Mouse (Mus musculus): Measurements from ENCODE around the gene Pes1. TPM values are rescaled to one million over a fixed set of nuclear protein-coding genes. Genes with fewer than 3 reads are reported as not detected.

Pes1 gene
- total and polyA plus RNA-seq, 2 experiments from 2014 or later, result 37.7 to 49.0 TPM

- H3K27me3 ChIP-seq (ENCODE audit: insufficient read depth, low read length), result 0 out of 2 replicates have a peak, but pooled peaks cover 3% of the 10 kb centered on the region
- TF ChIP-seq CTCF (IDR thresholded peaks at IDR 0.05), result no peak
- no peaks in the 10 kb centered on the region for H3K4me1 ChIP-seq (ENCODE audit: insufficient read depth, low read length)
- H3K36me3 ChIP-seq (ENCODE audit: insufficient read depth, low read length), result peaks cover 16% of the 10 kb centered on the region
- peak within 1 kb of the TSS; percentile 47; the same call in 1 of the 2 replicates for H3K27ac ChIP-seq (ENCODE audit: low read depth, low read length)
- peak; percentile 67 for ATAC-seq (ENCODE audit: low FRiP score)
- H3K9ac ChIP-seq (replicated peaks; ENCODE audit: low read length, poor library complexity, severe bottlenecking), result peak within 1 kb of the TSS; percentile 61
- under 1% methylated on average over 29 of the region's 37 CpGs for WGBS
- peak within 1 kb of the TSS; percentile 43 for H3K4me3 ChIP-seq (ENCODE audit: low read depth, low read length)
- peak within 1 kb of the TSS; percentile 80 for H3K4me2 ChIP-seq (ENCODE audit: low read depth, low read length, poor library complexity, severe bottlenecking)
- DNase-seq (ENCODE audit: low spot score), result peak; percentile 58
- no peaks in the 10 kb centered on the region for H3K9me3 ChIP-seq (ENCODE audit: low read length)
These were observed 19.6 kb downstream of the Pes1 start, which contains the start of gene Gal3st1 for GRCm38 (mm10) chr11:3983291-3983862. Gal3st1 (plus strand) TSS chr11:3983636.

DNA sequence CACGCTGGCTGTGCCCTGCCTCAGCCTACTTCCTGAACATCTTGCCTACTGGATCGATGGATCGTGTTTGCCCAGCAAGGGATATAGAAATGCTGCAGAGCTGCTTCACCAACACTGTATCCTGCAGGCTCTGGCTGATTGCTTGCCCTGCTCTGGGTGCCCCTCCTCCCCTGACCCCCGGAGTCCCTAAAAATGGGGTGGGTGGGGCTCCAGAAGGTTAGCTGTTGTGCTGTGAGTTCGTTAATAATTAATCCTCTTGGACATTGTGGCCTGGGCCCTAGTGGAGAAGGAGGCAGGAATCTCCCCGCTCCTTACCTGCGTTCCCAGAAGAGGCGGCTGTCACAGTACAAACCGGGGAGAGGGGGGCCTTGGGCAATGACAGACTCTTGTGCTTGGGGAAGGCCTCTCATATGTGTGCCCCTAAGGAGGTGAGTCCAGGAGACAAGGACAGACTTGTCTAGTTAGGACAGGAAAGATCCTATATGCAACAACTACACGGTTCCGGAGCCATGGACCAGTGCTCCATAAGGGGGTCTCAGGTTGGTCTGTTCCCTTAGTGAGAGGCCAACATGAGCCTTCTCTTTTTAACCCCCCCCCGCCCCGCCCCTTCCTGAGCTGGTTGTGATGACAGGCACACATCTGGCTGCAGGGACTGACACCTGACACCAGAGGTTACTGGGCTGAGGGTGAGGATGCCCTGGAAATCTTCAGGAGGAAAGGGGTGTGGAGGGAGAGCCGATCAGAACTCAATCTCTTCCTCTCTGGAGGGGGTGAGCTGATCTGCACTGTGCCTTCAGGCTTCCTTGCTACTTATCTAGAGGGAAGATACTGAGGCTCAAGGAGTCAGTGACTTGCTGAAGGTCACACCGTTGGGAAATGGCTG is 20.3 kb downstream of the Pes1 start:
- Histone ChIP-seq H3K27me3 (ENCODE audit: insufficient read depth, low read length) (0 out of 2 replicates have a peak, but pooled peaks cover 3% of the 10 kb centered on the region), H3K4me1 (ENCODE audit: insufficient read depth, low read length) (no peaks in the 10 kb centered on the region), H3K9me3 (ENCODE audit: low read length) (no peaks in the 10 kb centered on the region), H3K27ac (ENCODE audit: low read depth, low read length) (peak overlapping the region; percentile 26; the same call in 1 of the 2 replicates), H3K4me2 (ENCODE audit: low read depth, low read length, poor library complexity, severe bottlenecking) (peak overlapping the region; percentile 80), H3K36me3 (ENCODE audit: insufficient read depth, low read length) (peaks cover 12% of the 10 kb centered on the region), H3K4me3 (ENCODE audit: low read depth, low read length) (peak overlapping the region; percentile 43), H3K9ac (replicated peaks; ENCODE audit: low read length, poor library complexity, severe bottlenecking) (peak overlapping the region; percentile 61)
- TF ChIP-seq CTCF (IDR thresholded peaks at IDR 0.05), result no peak
- ATAC-seq (ENCODE audit: low FRiP score) (peak; percentile 38), DNase-seq (ENCODE audit: low spot score) (no peak)
- WGBS, result 12% methylated on average over 15 of the region's 15 CpGs

- H3K9ac ChIP-seq (replicated peaks; ENCODE audit: low read length, poor library complexity, severe bottlenecking), result no peak overlapping the region
- no peak for TF ChIP-seq CTCF (IDR thresholded peaks at IDR 0.05)
- no peaks in the 10 kb centered on the region for H3K36me3 ChIP-seq (ENCODE audit: insufficient read depth, low read length)
- no peak for ATAC-seq (ENCODE audit: low FRiP score)
- no peak for DNase-seq (ENCODE audit: low spot score)
- no peak overlapping the region for H3K4me2 ChIP-seq (ENCODE audit: low read depth, low read length, poor library complexity, severe bottlenecking)
- WGBS, result 40% methylated on average over 3 of the region's 3 CpGs
- no peak overlapping the region for H3K4me3 ChIP-seq (ENCODE audit: low read depth, low read length)
- 0 out of 2 replicates have a peak, but pooled peaks cover 3% of the 10 kb centered on the region for H3K27me3 ChIP-seq (ENCODE audit: insufficient read depth, low read length)
- H3K9me3 ChIP-seq (ENCODE audit: low read length), result no peaks in the 10 kb centered on the region
- no peaks in the 10 kb centered on the region for H3K4me1 ChIP-seq (ENCODE audit: insufficient read depth, low read length)
- no peak overlapping the region for H3K27ac ChIP-seq (ENCODE audit: low read depth, low read length)
These were observed 26.0 kb downstream of the Pes1 start for GRCm38 (mm10) chr11:3989748-3990147.

DNA sequence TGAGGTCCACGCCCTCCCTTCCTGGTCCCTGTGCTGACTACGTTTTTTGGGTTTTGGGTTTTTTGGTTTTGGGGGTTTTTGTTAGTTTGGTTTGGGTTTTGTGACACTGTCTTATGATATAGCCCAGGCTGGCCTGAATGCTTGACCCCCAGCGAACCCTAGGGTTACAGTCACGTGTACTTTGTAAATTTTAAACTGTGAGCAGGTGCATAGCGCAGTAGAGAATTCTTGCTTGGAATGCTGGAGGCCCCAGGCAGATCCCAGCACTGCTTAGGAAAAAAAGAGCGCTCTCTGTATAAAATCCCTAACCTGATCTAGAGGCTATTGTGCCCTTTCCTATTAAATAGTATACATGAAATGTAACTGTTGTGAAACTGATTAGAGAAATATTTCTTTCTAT is 29.4 kb downstream of the Pes1 start:
- H3K4me1 ChIP-seq (ENCODE audit: insufficient read depth, low read length), result no peaks in the 10 kb centered on the region
- no peaks in the 10 kb centered on the region for H3K36me3 ChIP-seq (ENCODE audit: insufficient read depth, low read length)
- H3K9ac ChIP-seq (replicated peaks; ENCODE audit: low read length, poor library complexity, severe bottlenecking), result no peak overlapping the region
- H3K27me3 ChIP-seq (ENCODE audit: insufficient read depth, low read length), result peaks cover 14% of the 10 kb centered on the region; the same call in 1 of the 2 replicates
- H3K4me3 ChIP-seq (ENCODE audit: low read depth, low read length), result no peak overlapping the region
- no peaks in the 10 kb centered on the region for H3K9me3 ChIP-seq (ENCODE audit: low read length)
- no peak for TF ChIP-seq CTCF (IDR thresholded peaks at IDR 0.05)
- 81% methylated on average over 6 of the region's 6 CpGs for WGBS
- no peak overlapping the region for H3K27ac ChIP-seq (ENCODE audit: low read depth, low read length)
- ATAC-seq (ENCODE audit: low FRiP score) (no peak), DNase-seq (ENCODE audit: low spot score) (no peak)
- H3K4me2 ChIP-seq (ENCODE audit: low read depth, low read length, poor library complexity, severe bottlenecking), result no peak overlapping the region

GRCm38 (mm10) chr11:3993914-3994313 is 30.1 kb downstream of the Pes1 start:
- Histone ChIP-seq H3K36me3 (ENCODE audit: insufficient read depth, low read length) (no peaks in the 10 kb centered on the region), H3K4me2 (ENCODE audit: low read depth, low read length, poor library complexity, severe bottlenecking) (no peak overlapping the region), H3K4me1 (ENCODE audit: insufficient read depth, low read length) (no peaks in the 10 kb centered on the region), H3K27ac (ENCODE audit: low read depth, low read length) (no peak overlapping the region), H3K9me3 (ENCODE audit: low read length) (no peaks in the 10 kb centered on the region), H3K4me3 (ENCODE audit: low read depth, low read length) (no peak overlapping the region), H3K9ac (replicated peaks; ENCODE audit: low read length, poor library complexity, severe bottlenecking) (no peak overlapping the region), H3K27me3 (ENCODE audit: insufficient read depth, low read length) (peaks cover 21% of the 10 kb centered on the region)
- DNase-seq (ENCODE audit: low spot score), result no peak
- ATAC-seq (ENCODE audit: low FRiP score), result no peak
- TF ChIP-seq CTCF (IDR thresholded peaks at IDR 0.05), result no peak
- WGBS, result 85% methylated on average over 6 of the region's 6 CpGs

DNA sequence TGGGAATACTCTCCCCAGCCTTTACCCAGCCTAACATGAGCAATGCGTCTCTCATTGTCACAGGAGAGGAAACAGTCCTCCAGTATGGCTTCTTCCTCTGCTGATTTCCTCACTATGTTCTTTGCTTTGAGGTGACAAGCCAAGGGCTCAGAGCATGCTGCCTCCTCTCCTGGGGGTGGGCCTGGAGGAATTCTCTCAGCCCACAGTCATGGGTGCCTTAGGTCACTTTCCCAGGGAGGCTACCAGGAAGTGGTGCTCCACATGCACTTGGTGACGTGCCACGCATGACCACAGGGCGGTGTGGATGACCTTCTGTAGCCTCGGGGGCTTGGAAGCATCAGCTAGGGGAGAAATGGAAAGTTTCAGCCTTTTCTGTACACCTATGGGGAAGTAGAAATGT is 31.7 kb downstream of the Pes1 start:
- ATAC-seq (ENCODE audit: low FRiP score) (no peak), DNase-seq (ENCODE audit: low spot score) (no peak)
- Histone ChIP-seq H3K9ac (replicated peaks; ENCODE audit: low read length, poor library complexity, severe bottlenecking) (no peak overlapping the region), H3K9me3 (ENCODE audit: low read length) (no peaks in the 10 kb centered on the region), H3K27ac (ENCODE audit: low read depth, low read length) (no peak overlapping the region), H3K4me1 (ENCODE audit: insufficient read depth, low read length) (no peaks in the 10 kb centered on the region), H3K27me3 (ENCODE audit: insufficient read depth, low read length) (peaks cover 31% of the 10 kb centered on the region), H3K4me2 (ENCODE audit: low read depth, low read length, poor library complexity, severe bottlenecking) (no peak overlapping the region), H3K4me3 (ENCODE audit: low read depth, low read length) (no peak overlapping the region), H3K36me3 (ENCODE audit: insufficient read depth, low read length) (no peaks in the 10 kb centered on the region)
- TF ChIP-seq CTCF (IDR thresholded peaks at IDR 0.05), result no peak
- WGBS, result 87% methylated on average over 5 of the region's 5 CpGs
